Mouse (Mus musculus): ENCODE results near the gene Egr2. TPM values are rescaled to one million over a fixed set of nuclear protein-coding genes. Genes with fewer than 3 reads are reported as not detected.

Gene Egr2
- polyA plus RNA-seq, 1 experiment, result 12.8 TPM

- no peak for DNase-seq
- H3K4me3 ChIP-seq (replicated peaks; ENCODE audit: extremely low read depth, low read depth, low read length), result no peak overlapping the region
- TF ChIP-seq CTCF (IDR thresholded peaks at IDR 0.05; ENCODE audit: insufficient read depth, low read length) (no peak), POLR2A (IDR thresholded peaks at IDR 0.05; ENCODE audit: borderline replicate concordance, extremely low read depth, low read depth, low read length) (no peak)
- 63% methylated on average over 18 of the region's 18 CpGs for WGBS
- H3K4me1 ChIP-seq (ENCODE audit: control insufficient read depth, insufficient read depth, low read length), result no peaks in the 10 kb centered on the region
Measured at GRCm38 (mm10) chr10:67585873-67586610, 50.8 kb downstream of the Egr2 start.

Other genes with a start within 250 kb of the Egr2 start
- 11.6 and 14.1 TPM in 2 replicates for gene Ado, start 13.5 kb downstream of the Egr2 start, polyA plus RNA-seq (2012; rRNA removed)

Measured in lung, adult 2 months (tissue).